Mouse (Mus musculus) intestine, embryonic 14.5 days (tissue): ENCODE data around the gene Mief2. TPM values are rescaled to one million over a fixed set of nuclear protein-coding genes. Genes with fewer than 3 reads are reported as not detected.

ENCODE experiments used
- ATAC-seq: fragments of 200-750 bp; cut with Nextera tagmentation; replicated peaks from 2 replicates; pipeline ENCODE4 v1.8.0; 2017; ENCODE audit warnings: low read depth, moderate number of reproducible peaks, moderate TSS enrichment, moderate library complexity; ENCODE audit not compliant: low FRiP score, low TSS enrichment
- DNase-seq: peaks from one replicate; pipeline ENCODE4 v3.0.0-alpha.2; 2018; ENCODE audit warnings: low spot score
- H3K27ac ChIP-seq: fragments of 300-500 bp; sonication (generic); 2 replicates; pipeline ENCODE4 v1.5.1; 2014; ENCODE audit warnings: low read depth, mild to moderate bottlenecking, control low read depth
- H3K27me3 ChIP-seq: fragments of 300-500 bp; sonication (generic); replicated peaks from 2 replicates; pipeline ENCODE4 v1.6.1; 2014; ENCODE audit warnings: low read length, control low read depth; ENCODE audit not compliant: control insufficient read depth, insufficient read depth
- H3K36me3 ChIP-seq: fragments of 300-500 bp; sonication (generic); 2 replicates; pipeline ENCODE4 v1.6.1; 2014; ENCODE audit warnings: low read length, control low read depth; ENCODE audit not compliant: control insufficient read depth, insufficient read depth
- H3K4me1 ChIP-seq: fragments of 300-500 bp; sonication (generic); replicated peaks from 2 replicates; pipeline ENCODE4 v1.6.1; 2014; ENCODE audit warnings: low read length, control low read depth, mixed read lengths; ENCODE audit not compliant: control insufficient read depth, insufficient read depth
- H3K4me2 ChIP-seq: fragments of 300-500 bp; sonication (generic); 2 replicates; pipeline ENCODE4 v1.6.1; 2014; ENCODE audit warnings: low read length
- H3K4me3 ChIP-seq: fragments of 300-500 bp; sonication (generic); 2 replicates; pipeline ENCODE4 v1.5.1; 2014; ENCODE audit warnings: low read depth, low read length, control low read depth, mixed read lengths
- H3K9ac ChIP-seq: fragments of 300-500 bp; sonication (generic); 2 replicates; pipeline ENCODE4 v1.6.1; 2014; ENCODE audit warnings: mild to moderate bottlenecking, low read length
- H3K9me3 ChIP-seq: fragments of 300-500 bp; sonication (generic); 2 replicates; pipeline ENCODE4 v1.6.1; 2016; ENCODE audit warnings: low read length, control low read depth; ENCODE audit not compliant: control insufficient read depth
- WGBS: fragments of 180-500 bp; shearing (Covaris S2); extraction: QIAGEN DNeasy Blood & Tissue Kit; methylation state at CpG from one replicate; pipeline ENCODE4 v1.1.7; 2014; 5-methylcytosine and 5-hydroxymethylcytosine counted together
- polyA plus RNA-seq: library from polyadenylated mRNA; unstranded; fragments of >200 nt; fragmentation: Nextera tagmentation; extraction: Ambion mirVana; gene quantifications from 2 replicates; pipeline ENCODE4 v1.2.1, GENCODE M21; 2014

Mief2 gene
- 11.4 and 11.8 TPM in 2 replicates for polyA plus RNA-seq

DNA sequence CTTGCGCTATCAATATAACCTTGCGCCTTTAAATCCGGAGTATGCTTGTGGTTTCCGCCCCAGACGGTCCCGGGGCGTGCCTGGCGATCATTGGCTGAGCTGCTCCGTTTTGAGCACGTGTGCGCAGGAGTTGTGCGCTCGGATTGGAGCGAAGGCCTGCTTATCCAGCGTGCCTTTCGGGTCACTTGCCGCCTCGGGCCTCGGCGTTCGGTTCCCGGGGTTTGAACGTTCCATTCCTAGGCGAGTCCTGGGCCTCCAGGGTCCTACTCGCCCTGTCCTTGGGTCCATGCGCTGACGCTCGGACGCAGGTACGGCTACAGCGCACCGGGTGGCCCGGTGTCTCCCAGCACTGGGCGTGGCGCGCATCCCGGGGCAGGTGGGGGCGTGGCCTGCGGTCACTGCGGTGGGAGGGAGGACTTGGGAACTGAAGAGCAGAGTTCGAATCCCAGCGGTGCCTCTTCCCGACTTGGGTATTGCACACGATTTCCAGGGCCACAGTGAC lies at the start of gene Mief2:
Mief2 (plus strand) TSS at position 139 of the 502 bp plus-strand sequence.
- H3K27ac ChIP-seq, result peak within 1 kb of the TSS; percentile 77
- H3K4me2 ChIP-seq, result peak within 1 kb of the TSS; percentile 74
- H3K4me3 ChIP-seq, result peak within 1 kb of the TSS; percentile 86
- H3K36me3 ChIP-seq, result peaks cover 40% of the 10 kb centered on the region
- DNase-seq (peak; percentile 92), ATAC-seq (peak; percentile 91)
- H3K4me1 ChIP-seq, result peaks cover 12% of the 10 kb centered on the region
- no peaks in the 10 kb centered on the region for H3K27me3 ChIP-seq
- peak within 1 kb of the TSS; percentile 80 for H3K9ac ChIP-seq
- H3K9me3 ChIP-seq, result no peaks in the 10 kb centered on the region
- WGBS, result under 1% methylated on average over 44 of the region's 44 CpGs

DNA sequence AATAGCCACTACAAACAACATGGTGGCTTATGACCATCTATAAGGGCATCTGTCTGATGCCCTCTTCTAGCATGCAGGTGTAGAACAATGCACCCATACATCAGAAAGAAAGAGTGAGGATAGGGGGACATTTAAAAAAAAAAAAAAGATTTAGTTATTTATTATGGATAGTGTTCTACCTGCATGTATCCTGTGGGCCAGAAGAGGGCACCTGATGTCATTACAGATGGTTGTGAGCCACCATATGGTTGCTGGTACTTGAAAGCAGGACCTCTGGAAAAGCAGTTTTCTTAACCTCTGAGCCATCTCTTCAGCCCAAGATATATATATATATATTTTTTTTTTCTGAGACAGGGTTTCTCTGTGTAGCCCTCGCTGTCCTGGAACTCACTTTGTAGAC lies 32.0 kb upstream of the Mief2 start:
- 65% methylated on average over 1 of the region's 1 CpGs for WGBS
- no peak overlapping the region for H3K4me2 ChIP-seq
- H3K4me1 ChIP-seq, result peaks cover 15% of the 10 kb centered on the region
- H3K9ac ChIP-seq, result no peak overlapping the region
- no peaks in the 10 kb centered on the region for H3K36me3 ChIP-seq
- ATAC-seq (no peak), DNase-seq (no peak)
- no peak overlapping the region for H3K4me3 ChIP-seq
- no peaks in the 10 kb centered on the region for H3K9me3 ChIP-seq
- H3K27me3 ChIP-seq, result no peaks in the 10 kb centered on the region
- no peak overlapping the region for H3K27ac ChIP-seq

DNA sequence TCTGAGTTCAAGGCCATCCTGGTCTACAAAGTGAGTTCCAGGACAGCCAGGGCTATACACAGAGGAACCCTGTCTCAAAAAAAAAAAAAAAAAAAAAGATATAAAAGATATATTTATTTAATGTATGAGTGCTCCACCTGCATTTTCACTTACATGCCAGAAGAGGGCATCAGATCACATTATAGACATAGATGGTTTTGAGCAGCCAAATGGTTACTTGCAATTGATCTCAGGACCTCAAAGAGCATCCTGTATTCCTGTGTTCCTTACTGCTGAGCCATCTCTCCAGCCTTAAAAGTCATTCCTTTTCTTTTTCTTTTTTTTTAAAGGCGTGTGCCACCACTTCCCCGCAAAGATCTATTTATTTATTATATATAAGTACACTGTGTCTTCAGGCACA lies 30.6 kb upstream of the Mief2 start:
- Histone ChIP-seq H3K4me1 (peaks cover 19% of the 10 kb centered on the region), H3K27me3 (no peaks in the 10 kb centered on the region), H3K27ac (no peak overlapping the region), H3K9me3 (no peaks in the 10 kb centered on the region), H3K9ac (no peak overlapping the region), H3K36me3 (0 out of 2 replicates have a peak, but pooled peaks cover 3% of the 10 kb centered on the region), H3K4me2 (no peak overlapping the region), H3K4me3 (no peak overlapping the region)
- ATAC-seq, result no peak
- peak; percentile 28 for DNase-seq
- WGBS, result 62% methylated on average over 2 of the region's 2 CpGs

DNA sequence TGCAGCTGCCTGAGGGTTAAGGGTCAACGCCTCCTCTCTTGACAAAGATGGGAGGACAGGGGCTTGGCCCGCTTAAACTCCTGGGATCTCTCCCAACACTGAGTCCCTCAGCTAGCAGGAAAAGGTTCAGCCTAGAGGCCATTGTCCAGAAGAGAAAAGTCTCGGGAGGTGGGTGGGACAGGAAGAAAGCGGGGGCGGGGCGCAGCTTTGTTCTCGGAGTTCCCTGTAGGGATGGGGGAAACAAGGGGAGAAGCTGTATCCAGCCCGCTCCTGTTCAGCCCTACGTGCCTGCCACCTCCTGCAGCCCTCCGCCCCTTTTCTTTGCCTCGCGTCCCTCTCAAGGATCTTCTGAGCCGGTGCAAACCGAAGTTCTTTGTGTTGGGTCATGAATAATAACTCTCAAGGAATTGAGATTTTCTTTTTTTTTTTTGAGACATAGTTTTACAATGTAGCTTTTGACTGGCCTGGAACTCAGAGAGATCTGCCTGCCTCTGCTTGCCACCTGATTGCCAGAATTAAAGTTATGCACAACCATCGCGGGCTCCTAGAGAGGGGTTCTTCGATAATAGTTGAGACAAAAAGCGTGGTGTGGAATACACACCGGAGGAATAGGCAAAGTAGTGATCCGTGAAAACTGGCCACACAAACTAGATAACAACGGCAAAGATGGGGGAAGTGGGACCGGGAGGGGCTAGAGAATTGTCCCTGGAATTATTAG lies 29.2 kb upstream of the Mief2 start:
- peak overlapping the region; percentile 88 for H3K9ac ChIP-seq
- ATAC-seq (peak; percentile 25; the same call in 1 of the 2 replicates), DNase-seq (peak; percentile 88)
- peak overlapping the region; percentile 90 for H3K27ac ChIP-seq
- peak overlapping the region; percentile 88 for H3K4me2 ChIP-seq
- no peaks in the 10 kb centered on the region for H3K9me3 ChIP-seq
- H3K4me1 ChIP-seq, result peaks cover 19% of the 10 kb centered on the region
- H3K27me3 ChIP-seq, result no peaks in the 10 kb centered on the region
- peaks cover 13% of the 10 kb centered on the region; the same call in 1 of the 2 replicates for H3K36me3 ChIP-seq
- peak overlapping the region; percentile 89 for H3K4me3 ChIP-seq
- WGBS, result 2% methylated on average over 22 of the region's 22 CpGs

DNA sequence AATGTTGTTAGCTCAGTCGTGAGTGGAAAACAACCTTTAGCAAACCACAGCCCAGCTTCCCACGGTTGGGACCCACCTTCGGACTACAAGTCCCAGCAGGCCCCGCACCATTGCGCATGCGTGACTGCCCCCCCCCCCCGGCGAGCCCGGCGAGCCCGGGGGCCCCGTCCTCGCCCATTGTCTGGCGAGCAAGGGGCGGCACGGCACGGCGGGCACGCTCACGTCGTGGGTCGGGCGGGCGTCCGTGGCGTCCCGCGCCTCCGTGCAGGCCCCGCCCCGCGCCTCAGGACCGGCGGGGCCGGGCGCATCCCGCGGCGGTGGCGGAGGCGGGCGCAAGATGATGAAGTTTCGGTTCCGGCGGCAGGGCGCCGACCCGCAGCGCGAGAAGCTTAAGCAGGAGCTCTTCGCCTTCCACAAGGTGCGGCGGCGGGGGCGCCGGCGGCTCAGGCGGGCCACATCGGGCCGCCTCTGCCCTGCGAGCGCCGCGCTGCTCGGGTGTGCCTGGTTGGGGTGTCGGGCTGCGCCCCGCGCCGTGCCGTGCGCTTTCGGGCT lies 28.6 kb upstream of the Mief2 start, which contains the start of gene Llgl1:
Llgl1 (plus strand) TSS at position 200 of the 552 bp plus-strand sequence.
- peaks cover 19% of the 10 kb centered on the region for H3K4me1 ChIP-seq
- DNase-seq (peak; percentile 99), ATAC-seq (peak; percentile 90)
- H3K4me2 ChIP-seq, result peak within 1 kb of the TSS; percentile 88
- no peaks in the 10 kb centered on the region for H3K27me3 ChIP-seq
- peak within 1 kb of the TSS; percentile 89 for H3K4me3 ChIP-seq
- no peaks in the 10 kb centered on the region for H3K9me3 ChIP-seq
- peak within 1 kb of the TSS; percentile 88 for H3K9ac ChIP-seq
- peak within 1 kb of the TSS; percentile 90 for H3K27ac ChIP-seq
- WGBS, result 0% methylated on average over 69 of the region's 73 CpGs
- H3K36me3 ChIP-seq, result peaks cover 18% of the 10 kb centered on the region

DNA sequence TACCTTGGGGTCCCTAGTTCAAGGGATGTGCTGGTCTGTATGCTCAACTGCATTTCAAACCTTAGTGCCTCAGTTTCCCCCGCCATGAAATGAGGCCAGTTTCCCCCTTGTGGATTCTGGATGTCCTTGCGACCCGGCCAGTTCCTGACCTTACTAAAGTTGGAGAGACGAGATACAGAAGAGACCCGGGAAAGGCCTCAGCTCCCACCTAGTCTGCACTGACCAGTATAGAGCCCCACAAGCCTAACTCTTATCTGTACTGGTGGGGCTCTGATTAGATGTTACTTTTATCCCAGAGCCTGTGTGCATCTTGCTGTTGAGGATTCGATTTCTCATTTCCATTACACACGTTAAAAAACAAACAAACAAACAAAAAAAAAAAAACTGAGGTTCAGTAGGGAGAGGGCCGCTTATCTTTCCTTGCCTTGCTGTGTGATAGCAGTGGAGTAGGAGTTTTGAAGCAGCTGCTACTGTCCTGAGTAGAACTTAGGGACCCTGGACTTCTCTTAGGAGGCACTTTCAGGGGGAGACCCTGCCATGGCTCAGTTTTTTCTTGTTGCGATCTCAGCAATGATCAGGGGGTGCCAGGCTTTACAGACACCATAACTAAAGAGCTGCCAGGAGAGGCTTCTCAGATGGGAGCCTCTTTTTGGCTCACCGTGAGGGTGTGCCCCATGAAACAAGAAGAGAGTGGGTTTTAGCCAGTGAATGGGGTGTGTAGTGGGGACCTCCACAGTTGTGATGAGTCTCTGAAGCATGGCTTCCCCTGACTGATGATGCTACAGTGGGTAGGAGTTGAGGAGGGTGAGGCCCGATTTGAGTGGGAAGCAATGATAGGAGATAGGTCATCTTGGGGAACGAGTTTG lies 27.6 kb upstream of the Mief2 start:
- peak overlapping the region; percentile 88 for H3K4me2 ChIP-seq
- H3K27me3 ChIP-seq, result no peaks in the 10 kb centered on the region
- H3K9me3 ChIP-seq, result no peaks in the 10 kb centered on the region
- DNase-seq (no peak), ATAC-seq (no peak)
- peak overlapping the region; percentile 88 for H3K9ac ChIP-seq
- peaks cover 28% of the 10 kb centered on the region for H3K36me3 ChIP-seq
- peak overlapping the region; percentile 90; the same call in 1 of the 2 replicates for H3K27ac ChIP-seq
- WGBS, result 24% methylated on average over 12 of the region's 12 CpGs
- H3K4me1 ChIP-seq, result peaks cover 19% of the 10 kb centered on the region
- peak overlapping the region; percentile 89 for H3K4me3 ChIP-seq

DNA sequence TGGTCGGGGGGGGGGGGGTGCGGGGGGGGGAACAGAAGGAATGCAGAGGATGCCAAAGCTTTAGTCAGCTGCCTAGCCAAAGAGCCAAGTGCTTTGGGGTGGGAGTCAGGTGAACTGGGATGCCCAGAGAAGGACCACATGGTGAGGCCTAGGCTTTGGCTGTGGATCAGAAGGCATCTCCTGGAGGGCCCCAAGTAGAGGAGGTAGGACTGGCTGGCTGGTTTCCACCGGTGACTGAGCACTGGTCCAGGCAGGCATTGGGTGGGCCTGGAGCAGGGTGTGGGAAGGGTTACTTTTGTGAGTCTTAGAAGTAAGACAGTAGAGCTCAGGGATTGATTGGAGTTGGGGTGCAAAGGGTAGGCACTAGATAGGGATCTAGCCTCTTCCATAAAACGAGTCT lies 26.6 kb upstream of the Mief2 start:
- Histone ChIP-seq H3K27me3 (no peaks in the 10 kb centered on the region), H3K4me1 (peaks cover 19% of the 10 kb centered on the region), H3K4me2 (no peak overlapping the region), H3K9me3 (no peaks in the 10 kb centered on the region), H3K36me3 (peaks cover 38% of the 10 kb centered on the region), H3K27ac (no peak overlapping the region), H3K4me3 (no peak overlapping the region), H3K9ac (no peak overlapping the region)
- WGBS, result 87% methylated on average over 3 of the region's 4 CpGs
- ATAC-seq (no peak), DNase-seq (no peak)

DNA sequence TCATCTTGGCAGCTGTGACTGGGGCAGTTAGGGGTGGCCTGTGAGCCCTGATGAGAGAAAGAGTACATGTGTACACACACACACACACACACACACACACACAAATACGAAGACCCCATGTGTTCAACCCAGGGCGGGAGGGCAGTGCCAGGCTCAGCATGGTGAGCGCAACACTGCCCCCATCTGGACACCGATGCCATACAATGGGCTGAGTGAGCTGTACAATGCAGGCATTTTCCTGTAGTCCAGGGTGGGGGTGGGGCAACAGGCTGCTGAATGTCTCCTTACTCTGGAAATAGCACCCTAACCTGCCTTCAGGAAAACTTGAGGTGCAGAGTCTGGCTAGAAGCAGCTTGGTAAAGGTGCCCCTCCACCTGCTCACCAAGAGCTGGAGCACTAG lies 25.1 kb upstream of the Mief2 start:
- Histone ChIP-seq H3K4me1 (peaks cover 19% of the 10 kb centered on the region), H3K27ac (no peak overlapping the region), H3K27me3 (no peaks in the 10 kb centered on the region), H3K36me3 (peaks cover 54% of the 10 kb centered on the region), H3K4me3 (no peak overlapping the region), H3K9me3 (no peaks in the 10 kb centered on the region), H3K4me2 (no peak overlapping the region), H3K9ac (no peak overlapping the region)
- DNase-seq (peak; percentile 71), ATAC-seq (no peak)
- 38% methylated on average over 4 of the region's 4 CpGs for WGBS
